Mouse (Mus musculus) C2C12 (cell line): ENCODE results near the gene Prpf38b.

Experiments used
- CTCF ChIP-seq: IDR thresholded peaks from one replicate; pipeline ENCODE4 v1.5.1; 2011; ENCODE audit not compliant: control insufficient read depth, insufficient read depth, insufficient read length
- FOSL1 ChIP-seq: IDR thresholded peaks from one replicate; pipeline ENCODE4 v1.8.0; 2011; ENCODE audit warnings: mild to moderate bottlenecking, low read length; ENCODE audit not compliant: poor library complexity, insufficient read depth, severe bottlenecking
- MAX ChIP-seq: IDR thresholded peaks from one replicate; pipeline ENCODE4 v1.6.1; 2011; ENCODE audit warnings: mild to moderate bottlenecking, control low read depth
- MYOD1 ChIP-seq: IDR thresholded peaks from one replicate; pipeline ENCODE4 v1.6.1; 2011; ENCODE audit warnings: low read depth; ENCODE audit not compliant: control insufficient read depth, insufficient read length
- USF1 ChIP-seq: IDR thresholded peaks from one replicate; pipeline ENCODE4 v1.6.1; 2011; ENCODE audit warnings: low read depth, mild to moderate bottlenecking, control low read depth, moderate library complexity

DNA sequence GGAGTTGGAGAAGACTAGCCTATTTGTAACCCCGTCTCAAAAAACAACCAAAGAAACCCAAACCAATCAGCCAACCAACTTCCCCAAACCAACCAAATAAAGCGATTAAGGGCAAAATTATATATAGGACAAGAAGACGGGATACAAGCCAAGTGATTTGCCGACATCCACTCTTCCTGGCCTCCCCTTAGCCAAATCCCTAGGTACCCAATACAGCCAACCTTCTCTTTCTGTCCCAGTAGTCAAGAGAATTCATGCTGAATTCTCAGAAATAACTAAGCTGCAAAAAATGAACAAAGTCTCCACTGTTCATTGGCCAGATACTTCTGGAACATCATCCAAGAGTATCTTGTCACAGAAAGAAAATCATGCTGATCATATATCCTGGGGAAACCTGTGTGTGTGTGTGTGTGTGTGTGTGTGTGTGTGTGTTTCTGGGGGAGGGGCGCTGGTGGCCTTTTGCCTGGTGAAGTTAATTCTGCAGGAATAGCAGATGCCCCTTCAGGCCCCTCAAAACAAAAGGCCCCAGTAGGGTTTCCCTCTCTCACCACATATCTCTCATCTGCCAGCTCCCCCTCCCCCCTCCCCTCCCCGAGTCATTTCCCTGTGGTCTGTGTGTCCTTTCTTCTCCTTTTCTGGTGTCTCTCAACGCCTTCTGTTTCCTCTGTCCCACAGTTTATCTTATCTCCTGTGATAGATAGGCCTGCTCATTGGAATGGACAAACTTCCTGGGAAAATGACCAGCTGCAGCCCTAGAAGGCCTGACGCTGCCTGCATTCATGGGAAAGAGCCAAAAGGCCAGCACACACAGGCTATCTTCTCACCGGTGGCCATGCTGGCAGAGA lies 25.6 kb downstream of the Prpf38b start:
- TF ChIP-seq CTCF (no peak), MAX (no peak), USF1 (no peak), MYOD1 (no peak), FOSL1 (no peak)
